Mouse (Mus musculus): ENCODE data around the gene Lrch3. TPM values are rescaled to one million over a fixed set of nuclear protein-coding genes. Genes with fewer than 3 reads are reported as not detected.

Gene Lrch3
- polyA plus RNA-seq, 1 experiment, result 21.0 TPM

DNA sequence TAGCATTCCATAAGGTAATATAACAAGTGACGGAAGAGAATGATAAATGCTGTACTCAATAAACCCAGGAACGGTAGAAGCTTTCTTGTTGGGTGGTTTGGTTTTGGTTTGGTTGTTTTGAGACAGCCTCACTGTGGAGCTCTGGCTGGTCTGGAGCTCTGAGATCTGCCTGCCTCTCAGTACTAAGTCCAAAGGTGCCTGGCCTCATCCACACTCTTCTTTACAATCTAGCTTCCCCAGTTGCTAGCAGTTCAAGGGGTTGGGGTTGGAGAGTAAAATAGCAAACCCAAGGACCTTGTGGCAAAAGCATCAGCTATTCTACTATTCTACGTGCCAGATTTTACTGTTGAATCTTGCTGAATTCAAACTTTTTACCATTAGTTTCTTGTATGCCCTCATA, 38.1 kb upstream of the Lrch3 start:
- H3K4me1 ChIP-seq (ENCODE audit: control insufficient read depth, insufficient read depth, low read length), result peaks cover 9% of the 10 kb centered on the region
- DNase-seq, result peak; percentile 70
- WGBS, result 68% methylated on average over 3 of the region's 3 CpGs
- H3K4me3 ChIP-seq (ENCODE audit: insufficient read depth, low read depth, low read length), result no peak overlapping the region
- peak overlapping the region; percentile 73; the same call in 1 of the 2 replicates for H3K27ac ChIP-seq (ENCODE audit: insufficient read depth, low read depth, low read length)
- no peaks in the 10 kb centered on the region for H3K36me3 ChIP-seq (ENCODE audit: control insufficient read depth, insufficient read depth, low read length)
- H3K27me3 ChIP-seq (replicated peaks; ENCODE audit: control insufficient read depth, insufficient read depth, low read length), result no peaks in the 10 kb centered on the region
- TF ChIP-seq CTCF (conservative IDR thresholded peaks at IDR 0.05; ENCODE audit: insufficient read depth, insufficient read length, low read depth, low read length), result no peak
- TF ChIP-seq POLR2A (IDR thresholded peaks at IDR 0.05; ENCODE audit: low read depth, low read length), result no peak

DNA sequence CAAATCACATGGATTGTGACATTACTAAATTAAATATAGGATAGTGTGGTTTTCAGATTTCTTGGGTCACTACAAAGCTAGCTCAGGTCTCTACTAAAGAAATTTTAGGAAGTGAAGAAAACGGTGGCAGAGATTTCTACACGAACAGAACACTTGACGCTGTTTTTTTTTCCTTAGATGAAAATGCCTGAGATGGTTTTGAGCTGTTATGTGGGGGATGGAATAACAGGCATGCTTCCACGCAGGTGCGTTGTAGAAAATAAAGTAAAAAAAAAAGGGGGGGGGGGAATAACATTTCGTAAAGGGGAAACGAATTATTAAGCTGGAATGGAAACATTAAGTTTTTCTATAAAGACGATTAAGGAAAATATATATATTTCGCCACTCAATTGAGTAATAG, 37.1 kb upstream of the Lrch3 start:
- no peak for TF ChIP-seq POLR2A (IDR thresholded peaks at IDR 0.05; ENCODE audit: low read depth, low read length)
- TF ChIP-seq CTCF (conservative IDR thresholded peaks at IDR 0.05; ENCODE audit: insufficient read depth, insufficient read length, low read depth, low read length), result no peak
- H3K27ac ChIP-seq (ENCODE audit: insufficient read depth, low read depth, low read length), result no peak overlapping the region

DNA sequence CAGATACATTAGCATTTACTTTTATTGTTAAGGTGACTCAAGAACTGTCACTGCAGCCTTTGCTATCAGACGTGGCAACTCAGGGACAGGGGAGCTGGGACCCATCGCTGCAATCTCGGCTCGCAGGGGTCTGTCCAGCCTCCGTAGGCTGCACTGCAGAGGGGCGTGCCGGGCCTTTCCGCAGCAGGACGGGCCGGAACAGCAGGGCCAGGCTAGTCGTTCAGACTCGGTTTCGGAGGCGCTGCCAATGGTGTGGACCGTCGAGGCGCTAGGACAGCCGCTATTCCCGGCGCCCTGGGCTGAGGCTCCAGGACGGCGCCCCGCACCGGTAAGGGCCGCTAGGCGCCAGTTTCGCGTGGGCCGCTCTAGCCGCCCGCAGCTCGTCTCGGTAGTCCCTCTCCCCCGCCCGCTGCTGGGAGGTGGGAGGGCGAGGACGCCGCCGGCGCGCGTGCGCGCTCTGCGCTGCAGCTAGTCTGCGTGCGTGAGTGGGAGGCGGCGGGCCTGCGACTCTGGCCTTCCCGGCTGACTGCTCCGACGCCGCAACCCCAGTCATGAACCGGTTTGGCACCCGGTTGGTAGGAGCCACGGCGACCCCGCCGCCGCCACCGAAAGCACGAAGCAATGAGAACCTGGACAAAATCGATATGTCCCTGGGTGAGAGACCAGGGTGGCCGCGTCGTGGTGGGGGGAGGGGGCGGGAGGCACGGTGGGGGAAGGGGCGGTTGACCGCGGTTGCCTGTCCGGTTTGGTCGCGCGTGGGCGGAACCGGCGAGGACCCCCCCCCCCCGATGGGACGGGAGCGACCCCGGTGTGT, 36.4 kb upstream of the Lrch3 start, which contains the start of the genes Fyttd1 and Rubcn:
Gene Fyttd1 (plus strand): TSS at position 158 of the 814 bp plus-strand sequence.
Gene Rubcn (minus strand): TSS at position 424 of the 814 bp plus-strand sequence.
- TF ChIP-seq CTCF (conservative IDR thresholded peaks at IDR 0.05; ENCODE audit: insufficient read depth, insufficient read length, low read depth, low read length), result 0 out of 2 replicates have a peak, but pooled peaks have one; percentile 34
- peak; percentile 40 for TF ChIP-seq POLR2A (IDR thresholded peaks at IDR 0.05; ENCODE audit: low read depth, low read length)
- Histone ChIP-seq H3K36me3 (ENCODE audit: control insufficient read depth, insufficient read depth, low read length) (no peaks in the 10 kb centered on the region), H3K4me3 (ENCODE audit: insufficient read depth, low read depth, low read length) (peak within 1 kb of the TSS; percentile 74), H3K27me3 (replicated peaks; ENCODE audit: control insufficient read depth, insufficient read depth, low read length) (no peaks in the 10 kb centered on the region), H3K4me1 (ENCODE audit: control insufficient read depth, insufficient read depth, low read length) (peaks cover 9% of the 10 kb centered on the region), H3K27ac (ENCODE audit: insufficient read depth, low read depth, low read length) (peak within 1 kb of the TSS; percentile 49)
- under 1% methylated on average over 81 of the region's 83 CpGs for WGBS
- DNase-seq, result peak; percentile 98

More for the DNA sequence above, 37.1 kb upstream of the Lrch3 start:
- peaks cover 9% of the 10 kb centered on the region for H3K4me1 ChIP-seq (ENCODE audit: control insufficient read depth, insufficient read depth, low read length)
- H3K4me3 ChIP-seq (ENCODE audit: insufficient read depth, low read depth, low read length), result no peak overlapping the region; the same call in 1 of the 2 replicates
- no peaks in the 10 kb centered on the region for H3K36me3 ChIP-seq (ENCODE audit: control insufficient read depth, insufficient read depth, low read length)
- no peak for DNase-seq
- WGBS, result 8% methylated on average over 9 of the region's 9 CpGs
- no peaks in the 10 kb centered on the region for H3K27me3 ChIP-seq (replicated peaks; ENCODE audit: control insufficient read depth, insufficient read depth, low read length)

DNA sequence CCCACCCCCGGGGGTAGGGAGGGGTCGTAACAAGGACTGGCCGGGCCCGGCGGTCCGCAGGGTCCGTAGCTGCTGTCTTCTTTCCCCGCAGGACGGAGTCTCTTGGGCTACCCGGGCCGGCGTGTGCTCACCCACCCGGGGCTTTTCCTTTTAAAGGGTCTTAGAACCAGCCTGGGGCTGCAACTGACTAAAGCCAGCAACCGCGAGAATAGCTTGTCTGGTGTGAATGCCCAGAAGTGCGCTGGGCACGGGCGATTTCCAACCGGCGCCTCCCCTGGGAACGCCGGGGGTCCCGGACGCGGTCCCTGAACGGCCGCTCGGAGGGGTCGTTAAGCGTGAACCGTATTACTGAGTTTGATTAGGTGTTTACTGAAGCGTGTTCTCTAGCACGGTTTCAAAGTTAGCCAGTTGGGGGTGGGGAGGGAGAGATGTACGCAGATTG, 35.7 kb upstream of the Lrch3 start:
- H3K4me1 ChIP-seq (ENCODE audit: control insufficient read depth, insufficient read depth, low read length), result peaks cover 6% of the 10 kb centered on the region
- TF ChIP-seq CTCF (conservative IDR thresholded peaks at IDR 0.05; ENCODE audit: insufficient read depth, insufficient read length, low read depth, low read length) (no peak), POLR2A (IDR thresholded peaks at IDR 0.05; ENCODE audit: low read depth, low read length) (no peak)
- no peaks in the 10 kb centered on the region for H3K27me3 ChIP-seq (replicated peaks; ENCODE audit: control insufficient read depth, insufficient read depth, low read length)
- H3K4me3 ChIP-seq (ENCODE audit: insufficient read depth, low read depth, low read length), result peak overlapping the region; percentile 74
- no peaks in the 10 kb centered on the region for H3K36me3 ChIP-seq (ENCODE audit: control insufficient read depth, insufficient read depth, low read length)
- WGBS, result 1% methylated on average over 34 of the region's 34 CpGs
- DNase-seq, result peak; percentile 23
- H3K27ac ChIP-seq (ENCODE audit: insufficient read depth, low read depth, low read length), result peak overlapping the region; percentile 48; the same call in 1 of the 2 replicates

DNA sequence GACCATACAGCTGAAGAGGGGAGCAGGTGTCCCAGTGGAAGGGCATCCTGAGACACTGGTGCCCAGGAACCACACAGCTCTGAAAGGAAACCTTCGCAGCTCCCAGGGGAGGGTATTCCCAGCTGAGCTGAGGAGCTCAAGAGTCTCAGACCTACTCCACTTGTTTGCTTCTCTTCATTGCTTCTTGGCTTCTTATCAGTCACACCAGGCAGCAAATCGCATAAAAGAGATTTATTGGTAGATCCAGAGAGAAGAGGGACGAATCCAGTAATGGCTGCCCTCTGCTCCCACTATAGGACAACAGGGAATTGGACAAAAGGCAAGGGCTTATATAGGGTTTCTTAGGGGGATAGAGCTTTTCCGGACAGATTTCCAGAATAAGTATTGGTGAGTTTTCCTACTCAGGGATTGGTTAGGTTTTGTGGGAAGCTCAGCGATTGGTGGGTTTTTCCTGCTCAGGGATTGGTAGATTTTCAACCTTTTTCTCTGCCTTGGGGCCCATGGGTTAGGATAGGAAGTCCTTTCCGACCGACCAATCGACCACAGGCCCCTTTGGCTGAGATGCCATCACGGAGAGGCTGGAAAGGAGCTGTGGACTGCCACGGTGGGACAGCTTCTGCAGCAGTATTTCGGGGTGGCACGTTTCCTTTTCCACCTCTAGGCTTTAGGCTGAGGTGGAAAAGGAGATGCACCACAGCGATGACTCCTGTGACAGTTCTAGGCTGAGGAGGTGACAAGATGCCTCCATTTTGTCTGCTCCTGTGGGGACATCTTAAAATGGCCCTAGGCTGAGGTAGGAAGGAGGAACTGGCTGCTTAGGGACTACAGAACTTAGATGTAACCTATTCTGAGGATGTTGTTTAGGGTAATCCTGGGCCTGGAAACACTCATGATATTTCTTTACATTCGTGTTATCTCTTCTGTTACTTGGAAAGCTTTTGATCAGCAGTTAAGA, 34.7 kb upstream of the Lrch3 start:
- no peak overlapping the region for H3K27ac ChIP-seq (ENCODE audit: insufficient read depth, low read depth, low read length)
- no peaks in the 10 kb centered on the region for H3K27me3 ChIP-seq (replicated peaks; ENCODE audit: control insufficient read depth, insufficient read depth, low read length)
- 77% methylated on average over 14 of the region's 14 CpGs for WGBS
- H3K4me3 ChIP-seq (ENCODE audit: insufficient read depth, low read depth, low read length), result no peak overlapping the region
- DNase-seq, result no peak
- peaks cover 2% of the 10 kb centered on the region; the same call in 1 of the 2 replicates for H3K4me1 ChIP-seq (ENCODE audit: control insufficient read depth, insufficient read depth, low read length)
- TF ChIP-seq CTCF (conservative IDR thresholded peaks at IDR 0.05; ENCODE audit: insufficient read depth, insufficient read length, low read depth, low read length) (no peak), POLR2A (IDR thresholded peaks at IDR 0.05; ENCODE audit: low read depth, low read length) (no peak)
- H3K36me3 ChIP-seq (ENCODE audit: control insufficient read depth, insufficient read depth, low read length), result no peaks in the 10 kb centered on the region

DNA sequence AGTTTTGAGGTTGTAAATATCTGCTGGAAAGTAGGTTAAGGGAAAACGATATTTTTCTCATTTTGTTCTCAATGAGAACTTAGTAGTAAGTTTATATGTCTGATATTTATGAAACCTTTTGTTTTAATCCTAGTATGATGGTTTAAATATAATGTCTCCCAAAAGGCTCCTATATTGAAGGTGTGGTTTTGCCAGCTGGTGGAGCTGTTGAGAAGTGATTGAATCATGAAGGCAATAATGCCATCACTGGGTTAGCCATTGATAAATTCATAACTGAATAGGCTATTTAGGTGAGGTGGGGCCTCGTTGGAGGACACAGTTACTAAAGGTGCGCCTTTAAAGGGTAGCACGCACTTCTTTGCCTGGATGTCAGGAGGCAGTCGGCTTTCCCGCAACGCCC, 32.4 kb upstream of the Lrch3 start:
- no peaks in the 10 kb centered on the region for H3K27me3 ChIP-seq (replicated peaks; ENCODE audit: control insufficient read depth, insufficient read depth, low read length)
- H3K36me3 ChIP-seq (ENCODE audit: control insufficient read depth, insufficient read depth, low read length), result 0 out of 2 replicates have a peak, but pooled peaks cover 2% of the 10 kb centered on the region
- WGBS, result 75% methylated on average over 7 of the region's 7 CpGs

More for the DNA sequence above, 32.4 kb upstream of the Lrch3 start:
- TF ChIP-seq POLR2A (IDR thresholded peaks at IDR 0.05; ENCODE audit: low read depth, low read length) (no peak), CTCF (conservative IDR thresholded peaks at IDR 0.05; ENCODE audit: insufficient read depth, insufficient read length, low read depth, low read length) (no peak)
- Histone ChIP-seq H3K4me1 (ENCODE audit: control insufficient read depth, insufficient read depth, low read length) (no peaks in the 10 kb centered on the region; the same call in 1 of the 2 replicates), H3K27ac (ENCODE audit: insufficient read depth, low read depth, low read length) (no peak overlapping the region), H3K4me3 (ENCODE audit: insufficient read depth, low read depth, low read length) (no peak overlapping the region)
- DNase-seq, result no peak

Data from kidney, adult 2 months (tissue).